Mouse (Mus musculus): ENCODE measurements around the gene Etv5. TPM values are rescaled to one million over a fixed set of nuclear protein-coding genes. Genes with fewer than 3 reads are reported as not detected.

Etv5 gene
- polyA plus RNA-seq, 1 experiment from 2014 or later: 13.8 TPM

GRCm38 (mm10) chr16:22408642-22409360, 30.7 kb downstream of the Etv5 start:
- Histone ChIP-seq H3K4me2 (ENCODE audit: low read length) (no peak overlapping the region), H3K36me3 (ENCODE audit: control insufficient read depth, insufficient read depth, low read length) (no peaks in the 10 kb centered on the region), H3K9ac (ENCODE audit: low read length) (no peak overlapping the region), H3K4me1 (replicated peaks; ENCODE audit: control insufficient read depth, insufficient read depth, low read length) (peaks cover 16% of the 10 kb centered on the region; the same call in 1 of the 2 replicates), H3K27me3 (replicated peaks; ENCODE audit: control insufficient read depth, insufficient read depth, low read length) (no peaks in the 10 kb centered on the region), H3K4me3 (ENCODE audit: low read depth, low read length) (no peak overlapping the region), H3K9me3 (ENCODE audit: control insufficient read depth, low read length) (no peaks in the 10 kb centered on the region), H3K27ac (ENCODE audit: low read depth) (no peak overlapping the region)
- DNase-seq (ENCODE audit: low spot score): no peak
- no peak for ATAC-seq (replicated peaks; ENCODE audit: low FRiP score, low TSS enrichment, low read depth)
- 76% methylated on average over 8 of the region's 8 CpGs for WGBS

GRCm38 (mm10) chr16:22406747-22407146, 32.8 kb downstream of the Etv5 start:
- no peak for ATAC-seq (replicated peaks; ENCODE audit: low FRiP score, low TSS enrichment, low read depth)
- no peak overlapping the region for H3K27ac ChIP-seq (ENCODE audit: low read depth)

GRCm38 (mm10) chr16:22406050-22406449, 33.5 kb downstream of the Etv5 start:
- Histone ChIP-seq H3K36me3 (ENCODE audit: control insufficient read depth, insufficient read depth, low read length) (0 out of 2 replicates have a peak, but pooled peaks cover 3% of the 10 kb centered on the region), H3K27me3 (replicated peaks; ENCODE audit: control insufficient read depth, insufficient read depth, low read length) (no peaks in the 10 kb centered on the region), H3K4me3 (ENCODE audit: low read depth, low read length) (no peak overlapping the region), H3K9me3 (ENCODE audit: control insufficient read depth, low read length) (no peaks in the 10 kb centered on the region), H3K9ac (ENCODE audit: low read length) (no peak overlapping the region), H3K4me2 (ENCODE audit: low read length) (no peak overlapping the region), H3K27ac (ENCODE audit: low read depth) (no peak overlapping the region), H3K4me1 (replicated peaks; ENCODE audit: control insufficient read depth, insufficient read depth, low read length) (peaks cover 16% of the 10 kb centered on the region; the same call in 1 of the 2 replicates)
- WGBS: 76% methylated on average over 4 of the region's 4 CpGs
- ATAC-seq (replicated peaks; ENCODE audit: low FRiP score, low TSS enrichment, low read depth): no peak
- no peak for DNase-seq (ENCODE audit: low spot score)

More at GRCm38 (mm10) chr16:22406747-22407146, 32.8 kb downstream of the Etv5 start:
- Histone ChIP-seq H3K4me2 (ENCODE audit: low read length) (no peak overlapping the region), H3K36me3 (ENCODE audit: control insufficient read depth, insufficient read depth, low read length) (no peaks in the 10 kb centered on the region), H3K4me3 (ENCODE audit: low read depth, low read length) (no peak overlapping the region), H3K9ac (ENCODE audit: low read length) (no peak overlapping the region), H3K9me3 (ENCODE audit: control insufficient read depth, low read length) (no peaks in the 10 kb centered on the region), H3K4me1 (replicated peaks; ENCODE audit: control insufficient read depth, insufficient read depth, low read length) (peaks cover 16% of the 10 kb centered on the region; the same call in 1 of the 2 replicates), H3K27me3 (replicated peaks; ENCODE audit: control insufficient read depth, insufficient read depth, low read length) (no peaks in the 10 kb centered on the region)
- DNase-seq (ENCODE audit: low spot score): no peak
- 92% methylated on average over 4 of the region's 4 CpGs for WGBS

DNA sequence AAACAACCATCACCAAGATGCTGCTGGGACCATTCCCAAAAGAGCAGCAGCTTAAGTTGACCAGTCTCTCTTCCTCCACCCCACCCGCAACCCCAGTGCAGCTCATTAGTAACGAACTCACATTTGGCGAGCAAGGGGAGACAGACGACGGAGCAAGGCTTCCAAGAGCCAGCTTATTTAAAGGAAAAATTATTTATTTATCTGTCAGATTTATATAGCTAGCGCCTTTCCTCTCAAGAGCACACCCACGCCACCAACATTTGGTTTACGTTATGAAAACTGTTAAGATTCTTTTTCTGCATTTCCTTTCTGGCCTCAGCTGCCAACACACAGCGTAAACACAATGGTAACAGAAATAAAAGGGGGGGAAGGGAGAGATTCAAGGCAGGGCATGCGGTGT, 34.0 kb downstream of the Etv5 start:
- H3K9ac ChIP-seq (ENCODE audit: low read length): no peak overlapping the region
- DNase-seq (ENCODE audit: low spot score) (no peak), ATAC-seq (replicated peaks; ENCODE audit: low FRiP score, low TSS enrichment, low read depth) (no peak)
- H3K36me3 ChIP-seq (ENCODE audit: control insufficient read depth, insufficient read depth, low read length): 0 out of 2 replicates have a peak, but pooled peaks cover 3% of the 10 kb centered on the region
- H3K9me3 ChIP-seq (ENCODE audit: control insufficient read depth, low read length): no peaks in the 10 kb centered on the region
- H3K4me1 ChIP-seq (replicated peaks; ENCODE audit: control insufficient read depth, insufficient read depth, low read length): peaks cover 16% of the 10 kb centered on the region; the same call in 1 of the 2 replicates
- H3K4me3 ChIP-seq (ENCODE audit: low read depth, low read length): no peak overlapping the region
- H3K27ac ChIP-seq (ENCODE audit: low read depth): no peak overlapping the region
- WGBS: 37% methylated on average over 10 of the region's 10 CpGs
- H3K4me2 ChIP-seq (ENCODE audit: low read length): 0 out of 2 replicates have a peak overlapping the region, but pooled peaks have one; percentile 8
- H3K27me3 ChIP-seq (replicated peaks; ENCODE audit: control insufficient read depth, insufficient read depth, low read length): no peaks in the 10 kb centered on the region

GRCm38 (mm10) chr16:22403715-22404114, 35.8 kb downstream of the Etv5 start:
- Histone ChIP-seq H3K4me1 (replicated peaks; ENCODE audit: control insufficient read depth, insufficient read depth, low read length) (peaks cover 16% of the 10 kb centered on the region; the same call in 1 of the 2 replicates), H3K27ac (ENCODE audit: low read depth) (no peak overlapping the region), H3K36me3 (ENCODE audit: control insufficient read depth, insufficient read depth, low read length) (0 out of 2 replicates have a peak, but pooled peaks cover 3% of the 10 kb centered on the region), H3K9me3 (ENCODE audit: control insufficient read depth, low read length) (no peaks in the 10 kb centered on the region), H3K9ac (ENCODE audit: low read length) (no peak overlapping the region), H3K4me3 (ENCODE audit: low read depth, low read length) (no peak overlapping the region), H3K27me3 (replicated peaks; ENCODE audit: control insufficient read depth, insufficient read depth, low read length) (no peaks in the 10 kb centered on the region), H3K4me2 (ENCODE audit: low read length) (no peak overlapping the region)
- WGBS: 87% methylated on average over 4 of the region's 4 CpGs
- no peak for DNase-seq (ENCODE audit: low spot score)
- ATAC-seq (replicated peaks; ENCODE audit: low FRiP score, low TSS enrichment, low read depth): no peak

GRCm38 (mm10) chr16:22402600-22402999, 36.9 kb downstream of the Etv5 start:
- Histone ChIP-seq H3K4me3 (ENCODE audit: low read depth, low read length) (no peak overlapping the region), H3K9me3 (ENCODE audit: control insufficient read depth, low read length) (no peaks in the 10 kb centered on the region), H3K36me3 (ENCODE audit: control insufficient read depth, insufficient read depth, low read length) (0 out of 2 replicates have a peak, but pooled peaks cover 3% of the 10 kb centered on the region), H3K27ac (ENCODE audit: low read depth) (no peak overlapping the region), H3K9ac (ENCODE audit: low read length) (no peak overlapping the region), H3K4me1 (replicated peaks; ENCODE audit: control insufficient read depth, insufficient read depth, low read length) (peaks cover 16% of the 10 kb centered on the region; the same call in 1 of the 2 replicates), H3K4me2 (ENCODE audit: low read length) (no peak overlapping the region), H3K27me3 (replicated peaks; ENCODE audit: control insufficient read depth, insufficient read depth, low read length) (no peaks in the 10 kb centered on the region)
- ATAC-seq (replicated peaks; ENCODE audit: low FRiP score, low TSS enrichment, low read depth) (no peak), DNase-seq (ENCODE audit: low spot score) (no peak)

DNA sequence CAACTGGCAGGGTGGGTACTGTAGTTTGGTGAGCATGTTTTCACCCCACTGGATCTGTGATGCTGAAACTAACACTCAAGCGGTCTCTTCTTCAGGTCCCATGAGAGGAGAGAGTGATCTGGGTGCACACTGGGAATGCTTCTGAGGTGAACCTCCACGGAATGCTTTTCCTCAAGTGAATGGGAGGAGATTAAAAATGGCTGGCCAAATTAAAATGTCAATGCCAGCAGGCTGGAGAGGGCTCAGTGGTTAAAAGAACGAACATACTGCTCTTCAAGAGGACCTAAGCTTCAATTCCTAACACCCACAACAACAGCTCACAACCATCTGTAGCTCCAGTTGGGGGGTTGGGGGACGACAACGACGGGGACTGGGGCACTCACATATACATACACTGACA, 39.3 kb downstream of the Etv5 start:
- Histone ChIP-seq H3K9ac (ENCODE audit: low read length) (no peak overlapping the region), H3K27ac (ENCODE audit: low read depth) (no peak overlapping the region), H3K4me1 (replicated peaks; ENCODE audit: control insufficient read depth, insufficient read depth, low read length) (peaks cover 6% of the 10 kb centered on the region; the same call in 1 of the 2 replicates), H3K4me3 (ENCODE audit: low read depth, low read length) (no peak overlapping the region), H3K9me3 (ENCODE audit: control insufficient read depth, low read length) (no peaks in the 10 kb centered on the region), H3K27me3 (replicated peaks; ENCODE audit: control insufficient read depth, insufficient read depth, low read length) (no peaks in the 10 kb centered on the region), H3K4me2 (ENCODE audit: low read length) (no peak overlapping the region), H3K36me3 (ENCODE audit: control insufficient read depth, insufficient read depth, low read length) (0 out of 2 replicates have a peak, but pooled peaks cover 3% of the 10 kb centered on the region)
- ATAC-seq (replicated peaks; ENCODE audit: low FRiP score, low TSS enrichment, low read depth): no peak
- WGBS: 90% methylated on average over 6 of the region's 6 CpGs
- DNase-seq (ENCODE audit: low spot score): no peak

- 87% methylated on average over 10 of the region's 10 CpGs for WGBS
- Histone ChIP-seq H3K9me3 (ENCODE audit: control insufficient read depth, low read length) (no peaks in the 10 kb centered on the region), H3K27me3 (replicated peaks; ENCODE audit: control insufficient read depth, insufficient read depth, low read length) (no peaks in the 10 kb centered on the region), H3K4me3 (ENCODE audit: low read depth, low read length) (no peak overlapping the region), H3K36me3 (ENCODE audit: control insufficient read depth, insufficient read depth, low read length) (0 out of 2 replicates have a peak, but pooled peaks cover 3% of the 10 kb centered on the region), H3K4me2 (ENCODE audit: low read length) (no peak overlapping the region), H3K9ac (ENCODE audit: low read length) (no peak overlapping the region), H3K4me1 (replicated peaks; ENCODE audit: control insufficient read depth, insufficient read depth, low read length) (no peaks in the 10 kb centered on the region), H3K27ac (ENCODE audit: low read depth) (no peak overlapping the region)
- no peak for DNase-seq (ENCODE audit: low spot score)
- ATAC-seq (replicated peaks; ENCODE audit: low FRiP score, low TSS enrichment, low read depth): no peak
Measured at GRCm38 (mm10) chr16:22398784-22399453, 40.6 kb downstream of the Etv5 start.
